Mouse (Mus musculus) liver, postnatal 0 days (tissue): ENCODE measurements around the gene Rab11a.

Experiments used
- CTCF ChIP-seq: sonication (generic); IDR thresholded peaks from 2 replicates; pipeline ENCODE4 v1.5.1; 2016; ENCODE audit warnings: antibody characterized with exemption, low read depth
- EP300 ChIP-seq: IDR thresholded peaks from 2 replicates; pipeline ENCODE4 v1.6.1; 2016; ENCODE audit warnings: antibody characterized with exemption, low read depth, mild to moderate bottlenecking

DNA sequence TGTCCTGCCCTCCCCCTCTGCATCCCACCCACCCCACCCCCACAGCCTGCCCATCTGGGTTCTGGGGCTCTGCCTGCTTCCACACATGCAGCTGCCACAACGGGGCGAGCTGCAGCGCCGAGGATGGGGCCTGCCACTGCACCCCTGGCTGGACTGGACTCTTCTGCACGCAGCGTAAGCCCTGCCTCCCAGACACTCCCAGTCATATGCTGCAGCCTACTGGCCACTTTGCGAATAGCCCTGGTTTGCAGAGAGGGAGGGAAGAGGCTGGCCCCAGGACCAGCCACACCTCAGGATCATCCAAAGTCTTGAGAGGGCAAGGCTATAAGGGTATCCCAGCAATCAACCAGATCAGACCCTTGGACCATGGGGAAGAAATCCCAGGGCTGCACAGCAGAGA lies 46.4 kb downstream of the Rab11a start:
- peak; percentile 82 for TF ChIP-seq CTCF
- TF ChIP-seq EP300 = no peak
